Mouse (Mus musculus) stomach, embryonic 16.5 days (tissue): ENCODE data around the gene Snx18. TPM values are rescaled to one million over a fixed set of nuclear protein-coding genes. Genes with fewer than 3 reads are reported as not detected.
A peak's percentile ranks its signal among the peaks of the same experiment; 100 is the strongest.

Source experiments
- ATAC-seq: fragments of 200-750 bp; cut with Nextera tagmentation; 2 replicates; pipeline ENCODE4 v1.8.0; 2017; ENCODE audit warnings: moderate number of reproducible peaks, moderate TSS enrichment; ENCODE audit not compliant: insufficient read depth, low FRiP score
- H3K27ac ChIP-seq: fragments of 300-500 bp; sonication (generic); 2 replicates; pipeline ENCODE4 v1.5.1; 2014; ENCODE audit warnings: low read length
- H3K27me3 ChIP-seq: fragments of 300-500 bp; sonication (generic); 2 replicates; pipeline ENCODE4 v1.6.1; 2014; ENCODE audit warnings: low read length, control low read depth, mixed read lengths; ENCODE audit not compliant: control insufficient read depth, insufficient read depth
- H3K36me3 ChIP-seq: fragments of 300-500 bp; sonication (generic); 2 replicates; pipeline ENCODE4 v1.6.1; 2014; ENCODE audit warnings: low read length; ENCODE audit not compliant: control insufficient read depth, insufficient read depth
- H3K4me1 ChIP-seq: fragments of 300-500 bp; sonication (generic); 2 replicates; pipeline ENCODE4 v1.6.1; 2014; ENCODE audit warnings: low read length, control low read depth, mixed read lengths; ENCODE audit not compliant: control insufficient read depth, insufficient read depth
- H3K4me2 ChIP-seq: fragments of 300-500 bp; sonication (generic); 2 replicates; pipeline ENCODE4 v1.6.1; 2014; ENCODE audit warnings: low read depth, low read length, mixed read lengths
- H3K4me3 ChIP-seq: fragments of 300-500 bp; sonication (generic); replicated peaks from 2 replicates; pipeline ENCODE4 v1.5.1; 2014; ENCODE audit warnings: mild to moderate bottlenecking, low read length
- H3K9ac ChIP-seq: fragments of 300-500 bp; sonication (generic); 2 replicates; pipeline ENCODE4 v1.6.1; 2014; ENCODE audit warnings: low read length
- H3K9me3 ChIP-seq: fragments of 300-500 bp; sonication (generic); replicated peaks from 2 replicates; pipeline ENCODE4 v1.6.1; 2016; ENCODE audit warnings: low read length, control low read depth; ENCODE audit not compliant: control insufficient read depth
- WGBS: fragments of 180-500 bp; shearing (Covaris S2); extraction: QIAGEN DNeasy Blood & Tissue Kit; methylation state at CpG from one replicate; pipeline ENCODE4 v1.1.7; 2014; 5-methylcytosine and 5-hydroxymethylcytosine counted together
- polyA plus RNA-seq: library from polyadenylated mRNA; unstranded; fragments of >200 nt; fragmentation: Nextera tagmentation; extraction: Ambion mirVana; gene quantifications from 2 replicates; pipeline ENCODE4 v1.2.1, GENCODE M21; 2015

Snx18 gene
- polyA plus RNA-seq, 1 experiment from 2014 or later = 13.6 TPM

DNA sequence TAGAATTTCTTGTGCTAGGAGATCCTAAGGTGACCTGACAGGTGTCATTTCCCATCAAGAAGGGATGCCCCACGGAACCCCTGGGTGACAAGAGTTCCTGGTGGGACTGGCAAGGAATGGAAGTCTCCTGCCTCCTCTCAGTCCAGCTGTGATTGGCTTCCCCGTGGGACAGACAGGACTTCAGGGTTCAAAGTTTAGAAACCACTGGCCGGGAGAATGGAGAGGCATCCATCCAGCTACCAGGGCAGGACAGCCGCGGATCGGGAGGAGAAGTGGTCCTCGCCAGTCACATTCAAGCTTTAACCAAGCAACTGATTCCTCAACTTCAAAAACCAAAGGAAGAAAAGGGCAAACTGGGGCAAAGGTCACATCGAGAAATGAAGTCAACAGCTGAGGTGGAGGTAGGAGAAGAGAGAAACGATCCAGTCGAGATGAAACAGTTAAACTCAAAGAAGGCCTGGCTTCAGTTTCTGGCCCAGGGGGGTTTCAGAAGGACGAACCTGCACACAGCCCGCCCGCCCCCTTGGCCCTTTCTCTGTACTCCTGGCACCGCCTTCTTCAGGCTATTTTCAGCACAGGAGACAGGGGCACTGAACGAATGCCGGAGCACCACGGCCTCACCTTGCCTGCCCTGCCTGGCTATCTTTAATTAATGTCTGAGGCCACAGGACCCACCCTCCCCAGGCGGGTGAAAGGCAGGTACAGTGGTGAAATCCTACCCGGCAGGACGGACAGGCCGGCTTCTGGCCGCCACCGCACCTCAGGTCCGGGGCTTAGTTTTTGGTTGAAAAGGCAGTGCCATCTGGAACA, 6.0 kb downstream of the Snx18 start:
- 48% methylated on average over 24 of the region's 24 CpGs for WGBS
- no peak for ATAC-seq
- Histone ChIP-seq H3K4me3 (peak overlapping the region; percentile 82), H3K27ac (peak overlapping the region; percentile 56; the same call in 1 of the 2 replicates), H3K4me1 (peaks cover 85% of the 10 kb centered on the region), H3K9me3 (no peaks in the 10 kb centered on the region), H3K9ac (peak overlapping the region; percentile 62), H3K36me3 (no peaks in the 10 kb centered on the region; the same call in 1 of the 2 replicates), H3K27me3 (no peaks in the 10 kb centered on the region), H3K4me2 (peak overlapping the region; percentile 78)

DNA sequence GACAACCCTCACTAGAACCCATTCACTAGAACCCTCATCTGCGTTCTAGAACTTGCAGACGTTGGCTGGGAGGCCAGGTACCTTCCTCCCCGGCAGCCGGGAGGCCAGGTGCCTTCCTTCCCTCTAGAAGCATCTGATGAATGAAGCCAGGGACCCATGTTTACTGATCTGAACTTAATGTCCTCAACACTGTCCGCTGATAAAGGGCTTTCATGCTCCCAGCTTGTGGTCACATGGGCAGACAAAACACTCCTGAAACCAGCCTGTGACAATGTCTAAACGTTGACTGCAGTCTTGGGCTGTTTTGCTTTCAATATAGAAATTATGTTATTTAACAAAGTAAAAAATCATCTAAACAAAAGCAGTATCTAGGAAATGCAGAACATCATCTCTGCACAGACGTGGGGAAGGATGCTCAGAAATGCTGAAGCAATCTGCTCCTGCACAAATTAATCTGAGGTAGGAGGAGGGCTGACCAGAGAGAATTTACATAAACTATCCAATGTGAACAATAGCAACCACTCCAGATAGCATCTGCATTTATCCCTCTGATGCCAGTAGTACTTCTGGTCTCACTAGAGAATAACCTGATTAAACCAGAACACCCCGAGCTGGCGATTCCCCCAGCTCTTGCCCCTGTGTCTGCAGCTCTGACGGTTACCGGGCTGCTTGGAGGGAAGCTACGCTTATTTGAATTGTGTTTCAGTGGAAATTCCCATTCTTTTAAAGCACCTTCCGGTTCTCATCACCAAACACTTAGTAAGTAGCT, 7.4 kb downstream of the Snx18 start:
- 0 out of 2 replicates have a peak overlapping the region, but pooled peaks have one; percentile 0 for H3K4me2 ChIP-seq
- ATAC-seq = no peak
- H3K4me1 ChIP-seq = peaks cover 79% of the 10 kb centered on the region
- no peak overlapping the region for H3K4me3 ChIP-seq
- no peaks in the 10 kb centered on the region for H3K27me3 ChIP-seq
- 0 out of 2 replicates have a peak overlapping the region, but pooled peaks have one; percentile 13 for H3K9ac ChIP-seq
- 65% methylated on average over 13 of the region's 13 CpGs for WGBS
- H3K36me3 ChIP-seq = no peaks in the 10 kb centered on the region; the same call in 1 of the 2 replicates
- no peaks in the 10 kb centered on the region for H3K9me3 ChIP-seq
- 0 out of 2 replicates have a peak overlapping the region, but pooled peaks have one; percentile 3 for H3K27ac ChIP-seq

DNA sequence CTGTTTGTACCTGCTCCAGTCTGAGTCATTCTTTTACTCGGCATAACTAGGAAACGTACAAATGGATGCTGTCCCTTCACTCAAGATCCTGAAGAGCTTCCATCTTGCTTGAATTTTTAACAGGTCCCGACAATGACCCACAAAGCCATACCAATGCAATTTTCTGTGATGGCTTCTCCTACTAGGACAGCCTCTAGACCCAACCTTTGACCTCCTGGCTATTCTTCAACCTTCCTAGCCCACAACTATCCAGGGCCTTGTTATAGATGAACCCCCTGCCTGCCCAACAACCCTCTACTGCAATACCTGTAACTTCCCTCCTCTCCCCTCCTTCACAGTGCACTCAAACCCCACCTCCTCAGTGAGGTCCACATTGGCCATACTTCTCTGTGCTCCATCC, 8.9 kb downstream of the Snx18 start:
- peaks cover 80% of the 10 kb centered on the region for H3K4me1 ChIP-seq
- WGBS = 67% methylated on average over 3 of the region's 3 CpGs
- no peak for ATAC-seq

DNA sequence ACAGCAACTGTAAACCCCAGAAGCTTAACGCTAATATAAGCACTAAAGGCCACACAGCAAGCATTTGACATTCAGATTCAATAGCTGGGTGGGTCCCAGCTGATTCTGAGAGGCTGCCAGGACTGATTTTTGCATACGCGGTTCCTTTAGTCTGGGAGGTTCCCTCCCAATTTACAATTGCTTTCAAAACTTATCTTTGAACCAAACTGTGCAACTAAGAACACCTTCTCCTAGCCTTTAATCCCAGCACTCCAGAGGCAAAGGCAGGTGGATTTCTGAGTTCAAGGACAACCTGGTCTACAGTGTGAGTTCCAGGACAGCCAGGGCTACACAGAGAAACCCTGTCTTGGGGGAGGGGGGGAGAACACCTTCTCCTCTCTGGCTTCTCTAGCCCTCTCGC, 10.5 kb downstream of the Snx18 start:
- Histone ChIP-seq H3K4me3 (no peak overlapping the region), H3K4me2 (no peak overlapping the region), H3K9ac (no peak overlapping the region), H3K27me3 (no peaks in the 10 kb centered on the region), H3K4me1 (peaks cover 81% of the 10 kb centered on the region), H3K27ac (no peak overlapping the region), H3K9me3 (no peaks in the 10 kb centered on the region), H3K36me3 (no peaks in the 10 kb centered on the region; the same call in 1 of the 2 replicates)
- ATAC-seq = no peak
- 54% methylated on average over 4 of the region's 4 CpGs for WGBS

More for the DNA sequence above, 8.9 kb downstream of the Snx18 start:
- Histone ChIP-seq H3K4me3 (no peak overlapping the region), H3K9me3 (no peaks in the 10 kb centered on the region), H3K27ac (no peak overlapping the region), H3K4me2 (no peak overlapping the region), H3K9ac (no peak overlapping the region), H3K36me3 (no peaks in the 10 kb centered on the region; the same call in 1 of the 2 replicates), H3K27me3 (no peaks in the 10 kb centered on the region)

DNA sequence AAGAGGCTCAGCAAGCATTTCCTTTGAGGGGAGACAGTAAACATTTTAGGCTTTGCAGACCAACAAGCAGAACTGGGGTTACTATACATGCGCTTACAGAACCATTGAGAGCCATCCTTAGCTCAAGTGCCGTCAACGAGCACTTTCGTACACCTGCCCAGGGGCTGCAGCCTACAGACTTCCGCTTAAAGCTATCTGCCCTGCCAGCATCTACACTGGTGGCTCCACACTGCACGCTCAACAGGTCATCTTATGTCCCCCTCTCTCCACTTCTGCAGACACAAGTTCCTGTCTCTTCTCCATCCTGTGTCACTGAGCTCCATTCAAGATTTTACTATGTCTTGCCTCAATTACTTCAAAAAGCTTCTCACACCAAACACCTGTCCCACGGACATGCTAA, 11.0 kb downstream of the Snx18 start:
- no peak overlapping the region for H3K9ac ChIP-seq
- no peaks in the 10 kb centered on the region for H3K9me3 ChIP-seq
- H3K36me3 ChIP-seq = no peaks in the 10 kb centered on the region
- no peak overlapping the region for H3K27ac ChIP-seq
- peaks cover 79% of the 10 kb centered on the region for H3K4me1 ChIP-seq
- ATAC-seq = no peak
- 79% methylated on average over 7 of the region's 7 CpGs for WGBS
- no peaks in the 10 kb centered on the region for H3K27me3 ChIP-seq
- H3K4me2 ChIP-seq = no peak overlapping the region
- no peak overlapping the region for H3K4me3 ChIP-seq

DNA sequence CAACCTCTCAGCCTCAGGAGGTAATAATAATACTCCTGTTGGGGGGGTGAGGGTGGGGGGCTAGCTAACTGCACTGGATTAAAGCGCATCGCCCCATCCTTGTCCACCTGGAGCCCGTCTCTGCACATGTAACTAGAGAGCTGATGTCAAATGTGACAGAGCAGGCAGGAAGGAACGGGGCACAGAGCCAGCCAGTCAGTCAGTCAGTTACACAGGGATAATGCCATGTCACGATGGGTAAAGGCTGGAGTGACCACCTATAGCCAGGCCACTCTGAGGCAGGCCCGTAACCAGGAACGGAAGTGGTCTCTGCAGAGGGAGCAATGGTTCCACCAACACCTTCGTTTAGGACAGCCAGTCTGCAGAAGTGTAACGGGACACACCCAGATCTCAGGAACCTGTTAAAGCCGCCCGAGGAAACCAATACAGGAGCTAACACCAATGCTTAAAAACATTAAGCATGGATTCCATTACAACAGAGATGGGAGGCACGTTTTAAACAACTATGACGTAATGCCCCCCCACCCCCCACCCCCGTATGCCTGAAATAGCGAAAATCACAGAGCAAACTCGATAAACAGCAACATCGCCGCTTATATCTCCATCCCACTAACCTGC, 11.5 kb downstream of the Snx18 start:
- Histone ChIP-seq H3K4me3 (no peak overlapping the region), H3K27ac (no peak overlapping the region), H3K27me3 (no peaks in the 10 kb centered on the region), H3K4me1 (peaks cover 77% of the 10 kb centered on the region), H3K4me2 (no peak overlapping the region), H3K9me3 (no peaks in the 10 kb centered on the region), H3K36me3 (no peaks in the 10 kb centered on the region), H3K9ac (no peak overlapping the region)
- no peak for ATAC-seq
- WGBS = 73% methylated on average over 18 of the region's 18 CpGs

DNA sequence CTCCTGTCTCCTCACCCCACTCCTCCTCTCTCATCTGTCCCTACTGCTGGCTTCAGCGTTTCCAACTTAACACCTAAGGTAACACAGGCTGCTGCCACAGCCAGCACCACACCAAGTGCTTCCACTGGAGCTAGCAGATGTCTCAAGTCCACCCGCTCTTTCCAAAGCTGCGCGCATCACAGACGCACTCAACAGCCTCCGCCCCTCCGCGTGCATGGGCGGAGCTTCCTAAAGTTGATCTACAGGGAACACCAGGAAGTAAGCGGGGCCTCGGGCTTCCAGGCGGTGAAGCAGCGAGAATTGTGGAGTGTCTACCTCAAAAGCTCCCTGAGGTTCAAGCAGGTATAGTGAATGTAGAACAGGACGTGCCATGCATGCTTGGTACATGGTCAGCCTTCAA, 12.2 kb downstream of the Snx18 start:
- Histone ChIP-seq H3K9ac (no peak overlapping the region), H3K4me1 (peaks cover 69% of the 10 kb centered on the region)

DNA sequence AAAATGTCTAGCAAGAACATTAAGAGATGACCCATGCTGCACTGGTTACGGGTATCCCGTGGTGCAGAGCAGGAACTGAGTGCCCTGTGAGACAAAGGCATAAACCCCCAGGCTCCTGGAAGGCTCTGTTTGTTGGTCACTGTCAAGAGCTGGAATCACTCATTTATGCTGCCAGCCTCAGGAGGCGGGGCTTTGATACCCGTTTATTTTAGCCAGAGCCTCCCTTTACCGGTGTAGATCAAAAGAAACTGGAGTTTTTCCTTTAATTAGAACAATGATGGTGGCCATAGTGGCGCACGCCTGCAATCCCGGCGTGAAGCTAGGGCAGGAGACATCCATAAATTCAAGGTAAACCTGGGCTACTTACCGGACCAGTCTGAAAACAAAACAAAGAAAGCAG, 12.7 kb downstream of the Snx18 start:
- Histone ChIP-seq H3K27ac (no peak overlapping the region), H3K9ac (no peak overlapping the region), H3K4me1 (peaks cover 65% of the 10 kb centered on the region), H3K36me3 (no peaks in the 10 kb centered on the region), H3K4me2 (no peak overlapping the region), H3K4me3 (no peak overlapping the region), H3K27me3 (no peaks in the 10 kb centered on the region), H3K9me3 (no peaks in the 10 kb centered on the region)
- 88% methylated on average over 10 of the region's 10 CpGs for WGBS
- ATAC-seq = no peak

More for the DNA sequence above, 12.2 kb downstream of the Snx18 start:
- H3K27ac ChIP-seq = no peak overlapping the region
- H3K4me3 ChIP-seq = no peak overlapping the region
- no peaks in the 10 kb centered on the region for H3K9me3 ChIP-seq
- no peaks in the 10 kb centered on the region for H3K36me3 ChIP-seq
- H3K27me3 ChIP-seq = no peaks in the 10 kb centered on the region
- no peak overlapping the region for H3K4me2 ChIP-seq
- ATAC-seq = no peak
- 88% methylated on average over 14 of the region's 14 CpGs for WGBS
